Mouse (Mus musculus) E14TG2a.4 (cell line): ENCODE data around the gene Pla2g1b.

Experiments
- CTCF ChIP-seq: conservative IDR thresholded peaks from 2 replicates; pipeline ENCODE4 v1.5.1; 2014; ENCODE audit warnings: low read length
- NANOG ChIP-seq: IDR thresholded peaks from 2 replicates; pipeline ENCODE4 v1.6.1; 2014; ENCODE audit warnings: borderline replicate concordance, low read length, mixed read lengths
- POU5F1 ChIP-seq: IDR thresholded peaks from 2 replicates; pipeline ENCODE4 v1.6.1; 2014; ENCODE audit warnings: low read length, borderline replicate concordance

DNA sequence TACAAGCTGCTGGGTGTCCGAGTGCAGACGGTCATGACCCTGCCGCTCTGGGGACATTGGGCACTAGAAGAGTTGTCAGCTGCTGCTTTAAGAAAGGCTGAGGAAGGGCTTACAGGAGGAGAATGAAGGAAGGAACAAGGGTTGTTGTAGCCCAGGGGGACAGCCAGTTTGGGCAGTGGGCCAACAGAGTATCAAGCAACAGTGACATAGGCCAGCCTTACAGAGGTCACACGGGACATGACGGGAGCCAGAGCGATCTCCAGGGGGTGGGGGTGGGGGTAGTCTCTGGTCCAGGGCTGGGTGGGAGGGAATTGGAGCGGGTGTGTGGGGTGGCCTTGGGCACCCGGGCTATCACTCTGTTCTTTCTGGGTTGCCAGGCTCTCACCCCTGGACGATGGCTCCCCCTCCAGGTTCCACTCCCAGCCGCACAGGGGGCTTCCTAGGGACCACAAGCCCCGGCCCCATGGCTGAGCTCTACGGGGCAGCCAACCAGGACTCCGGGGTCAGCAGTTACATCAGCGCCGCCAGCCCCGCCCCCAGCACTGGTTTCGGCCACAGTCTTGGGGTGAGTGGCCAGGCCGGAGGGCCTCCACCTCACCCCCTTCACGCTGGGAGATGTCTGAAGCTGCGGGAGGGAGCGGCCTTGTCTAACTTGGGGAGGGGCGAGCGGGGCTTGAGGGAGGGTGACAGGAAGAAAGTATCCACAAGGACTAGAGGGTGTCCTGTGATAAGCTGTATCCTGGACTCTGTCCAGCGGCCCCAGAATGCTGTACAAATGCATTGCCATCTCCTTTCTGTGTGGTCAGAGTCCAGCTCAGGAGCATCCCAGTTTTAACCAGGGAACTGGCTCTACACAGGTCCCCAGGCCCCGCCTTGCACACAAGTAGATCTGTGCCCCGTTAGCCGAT, 15.4 kb upstream of the Pla2g1b start:
- TF ChIP-seq CTCF = no peak
- TF ChIP-seq NANOG = no peak
- no peak for TF ChIP-seq POU5F1
